Mouse (Mus musculus) small intestine, adult 2 months (tissue): ENCODE measurements at regions not wholly inside any gene's neighbourhood (a gene's known extent, or its start where the extent isn't known, plus 50 kb on each side); places are given as distances from the start of the nearest gene placed in this dataset.
A peak's percentile ranks its signal among the peaks of the same experiment; 100 is the strongest.

Experiments used
- H3K27ac ChIP-seq: fragments of 200-500 bp; 2 replicates; pipeline ENCODE4 v1.5.1; 2012; ENCODE audit warnings: low read depth, low read length, control low read depth, inconsistent platforms; ENCODE audit not compliant: insufficient read depth
- H3K27me3 ChIP-seq: fragments of 200-500 bp; 2 replicates; pipeline ENCODE4 v1.6.1; 2012; ENCODE audit warnings: mild to moderate bottlenecking, moderate library complexity, low read length, inconsistent platforms; ENCODE audit not compliant: control insufficient read depth, insufficient read depth
- H3K36me3 ChIP-seq: fragments of 200-500 bp; 2 replicates; pipeline ENCODE4 v1.6.1; 2012; ENCODE audit warnings: mild to moderate bottlenecking, low read length, control low read depth, inconsistent platforms; ENCODE audit not compliant: control insufficient read depth, insufficient read depth
- H3K4me1 ChIP-seq: fragments of 200-500 bp; 2 replicates; pipeline ENCODE4 v1.6.1; 2012; ENCODE audit warnings: low read length, inconsistent platforms, mixed read lengths; ENCODE audit not compliant: control insufficient read depth, insufficient read depth, insufficient read length
- H3K4me3 ChIP-seq: fragments of 200-500 bp; 2 replicates; pipeline ENCODE4 v1.5.1; 2012; ENCODE audit warnings: low read depth, mild to moderate bottlenecking, control low read depth, inconsistent platforms, low read length, moderate library complexity
- CTCF ChIP-seq: fragments of 200-500 bp; IDR thresholded peaks from 2 replicates; pipeline ENCODE4 v1.5.1; 2012; ENCODE audit warnings: low read depth, mild to moderate bottlenecking, control low read depth, inconsistent platforms, low read length, moderate library complexity, mixed read lengths; ENCODE audit not compliant: insufficient replicate concordance, insufficient read length; ENCODE audit errors: extremely low read depth
- POLR2A ChIP-seq: fragments of 200-500 bp; IDR thresholded peaks from 2 replicates; pipeline ENCODE4 v1.6.1; 2012; ENCODE audit warnings: low read depth, mild to moderate bottlenecking, control low read depth, inconsistent platforms, low read length, moderate library complexity
- WGBS: fragments of 180-500 bp; shearing (Covaris S2); methylation state at CpG from one replicate; pipeline ENCODE4 v1.1.7; 2018; 5-methylcytosine and 5-hydroxymethylcytosine counted together

DNA sequence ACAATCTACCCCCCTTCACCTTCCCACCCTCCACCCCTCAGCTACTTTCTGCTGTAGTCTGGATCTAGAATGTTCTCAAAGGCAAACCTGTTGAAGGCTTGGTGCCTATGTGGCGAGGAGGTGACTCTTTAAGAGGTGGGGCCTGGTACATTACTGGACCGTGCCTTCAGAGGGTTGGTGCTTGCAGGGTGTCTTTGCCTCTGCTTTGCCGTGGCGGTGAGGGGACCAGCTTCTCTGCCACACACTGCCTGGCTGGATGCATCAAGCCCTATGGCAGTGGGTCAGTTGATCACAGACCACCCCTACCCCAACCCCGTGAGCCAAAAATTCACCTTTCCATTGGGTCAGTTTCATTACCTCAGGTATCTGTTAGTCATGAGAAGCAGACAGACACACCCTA is 81.9 kb downstream of the Tmem30b start:
- no peak overlapping the region for H3K4me3 ChIP-seq
- TF ChIP-seq CTCF, result no peak
- TF ChIP-seq POLR2A, result no peak
- H3K27me3 ChIP-seq, result no peaks in the 10 kb centered on the region
- 77% methylated on average over 5 of the region's 5 CpGs for WGBS
- no peak overlapping the region for H3K27ac ChIP-seq
- H3K36me3 ChIP-seq, result no peaks in the 10 kb centered on the region
- no peaks in the 10 kb centered on the region for H3K4me1 ChIP-seq

DNA sequence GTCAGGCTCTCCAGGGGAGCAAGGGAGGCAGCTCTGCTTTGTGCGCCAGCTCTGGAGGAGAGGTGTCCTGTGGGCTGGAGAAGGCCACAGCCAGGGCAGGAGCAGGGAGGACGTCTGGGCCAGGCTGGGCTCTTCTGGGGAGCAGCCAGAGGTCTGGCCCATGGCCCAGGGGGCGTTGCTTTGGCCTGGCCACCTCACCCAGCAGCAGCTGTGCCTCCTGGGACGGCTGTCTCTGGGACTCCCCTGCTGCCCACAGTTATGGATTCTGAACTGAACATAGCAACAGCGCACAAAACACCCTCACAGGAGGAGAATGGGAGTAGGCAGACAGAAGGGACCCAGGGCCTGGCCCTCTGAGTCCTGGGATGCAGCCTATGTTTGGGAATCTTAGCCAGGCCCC is 84.1 kb downstream of the Tmem30b start:
- no peaks in the 10 kb centered on the region for H3K4me1 ChIP-seq
- no peak overlapping the region for H3K27ac ChIP-seq
- no peaks in the 10 kb centered on the region for H3K36me3 ChIP-seq
- WGBS, result 42% methylated on average over 5 of the region's 5 CpGs
- no peaks in the 10 kb centered on the region for H3K27me3 ChIP-seq
- H3K4me3 ChIP-seq, result no peak overlapping the region
- TF ChIP-seq CTCF, result no peak
- no peak for TF ChIP-seq POLR2A

DNA sequence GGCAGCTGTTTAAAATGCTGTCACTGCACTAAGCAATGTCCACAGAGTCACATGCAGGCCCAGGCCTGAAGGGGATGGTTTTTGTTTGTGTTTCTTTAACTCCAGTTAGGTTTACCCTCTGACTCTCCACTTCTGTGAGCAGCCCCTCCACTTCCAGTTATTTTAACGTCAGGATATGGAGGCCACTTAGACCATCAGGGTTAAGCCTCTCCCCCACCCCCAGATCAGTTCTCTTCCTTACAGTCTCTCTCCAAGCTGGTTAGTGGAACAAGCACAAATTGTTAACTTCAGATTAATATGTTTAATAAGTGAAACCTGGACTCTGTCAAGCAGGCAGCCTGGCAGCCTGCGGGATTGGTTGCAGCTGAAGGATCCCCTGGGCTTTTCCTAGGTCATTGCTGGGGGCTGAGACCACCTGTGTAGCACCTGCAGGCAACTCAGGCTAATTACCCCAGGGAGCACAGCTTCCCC is 85.9 kb downstream of the Tmem30b start:
- 46% methylated on average over 2 of the region's 2 CpGs for WGBS
- Histone ChIP-seq H3K4me3 (no peak overlapping the region), H3K27me3 (no peaks in the 10 kb centered on the region), H3K36me3 (no peaks in the 10 kb centered on the region), H3K27ac (no peak overlapping the region), H3K4me1 (no peaks in the 10 kb centered on the region)
- TF ChIP-seq POLR2A, result no peak
- TF ChIP-seq CTCF, result no peak

DNA sequence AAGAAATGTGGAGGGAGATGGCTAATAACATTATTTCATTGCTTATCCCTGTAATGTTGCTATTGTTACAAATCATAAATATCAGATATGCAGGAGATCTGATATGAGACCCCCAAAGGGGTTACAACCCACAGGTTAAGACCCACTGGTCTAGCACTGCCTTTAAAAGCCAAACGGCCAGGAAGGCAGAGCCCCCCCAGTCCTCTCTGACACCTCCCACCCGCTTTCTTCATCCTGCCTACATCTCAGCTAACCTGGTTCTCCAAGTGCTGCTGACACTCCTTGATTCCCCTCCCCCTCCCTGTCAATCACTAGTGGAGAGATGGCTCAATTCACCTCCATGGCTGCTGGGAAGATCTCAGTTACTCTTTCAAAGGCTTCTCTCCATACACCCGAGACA is 94.9 kb downstream of the Tmem30b start:
- TF ChIP-seq CTCF (no peak), POLR2A (no peak)
- H3K27ac ChIP-seq, result no peak overlapping the region
- 67% methylated on average over 3 of the region's 3 CpGs for WGBS
- H3K27me3 ChIP-seq, result no peaks in the 10 kb centered on the region; the same call in 1 of the 2 replicates
- no peak overlapping the region for H3K4me3 ChIP-seq
- H3K36me3 ChIP-seq, result no peaks in the 10 kb centered on the region
- H3K4me1 ChIP-seq, result no peaks in the 10 kb centered on the region

DNA sequence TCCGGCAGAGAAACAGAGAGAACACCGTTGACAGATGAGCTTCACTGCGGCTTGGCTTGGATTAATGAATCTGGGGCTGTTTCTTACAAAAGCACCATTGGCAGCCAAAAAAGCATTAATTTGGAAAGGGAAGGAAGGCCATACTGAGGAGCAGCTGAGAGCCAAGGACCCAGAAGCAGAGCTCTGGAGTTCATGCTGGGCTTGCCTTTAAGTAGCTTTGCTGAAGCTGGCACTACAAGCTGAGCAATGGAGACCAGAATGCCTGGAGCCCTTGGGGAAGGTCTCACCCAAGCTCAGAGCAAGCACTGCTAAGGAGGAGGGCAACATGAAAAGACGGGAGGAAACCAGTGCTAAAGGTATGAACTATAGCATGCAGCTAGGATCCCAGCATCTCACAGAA is 95.7 kb downstream of the Tmem30b start:
- no peak overlapping the region for H3K27ac ChIP-seq
- no peaks in the 10 kb centered on the region for H3K4me1 ChIP-seq
- no peak for TF ChIP-seq CTCF
- H3K4me3 ChIP-seq, result no peak overlapping the region
- WGBS, result 82% methylated on average over 4 of the region's 4 CpGs
- no peaks in the 10 kb centered on the region for H3K36me3 ChIP-seq
- no peaks in the 10 kb centered on the region; the same call in 1 of the 2 replicates for H3K27me3 ChIP-seq

DNA sequence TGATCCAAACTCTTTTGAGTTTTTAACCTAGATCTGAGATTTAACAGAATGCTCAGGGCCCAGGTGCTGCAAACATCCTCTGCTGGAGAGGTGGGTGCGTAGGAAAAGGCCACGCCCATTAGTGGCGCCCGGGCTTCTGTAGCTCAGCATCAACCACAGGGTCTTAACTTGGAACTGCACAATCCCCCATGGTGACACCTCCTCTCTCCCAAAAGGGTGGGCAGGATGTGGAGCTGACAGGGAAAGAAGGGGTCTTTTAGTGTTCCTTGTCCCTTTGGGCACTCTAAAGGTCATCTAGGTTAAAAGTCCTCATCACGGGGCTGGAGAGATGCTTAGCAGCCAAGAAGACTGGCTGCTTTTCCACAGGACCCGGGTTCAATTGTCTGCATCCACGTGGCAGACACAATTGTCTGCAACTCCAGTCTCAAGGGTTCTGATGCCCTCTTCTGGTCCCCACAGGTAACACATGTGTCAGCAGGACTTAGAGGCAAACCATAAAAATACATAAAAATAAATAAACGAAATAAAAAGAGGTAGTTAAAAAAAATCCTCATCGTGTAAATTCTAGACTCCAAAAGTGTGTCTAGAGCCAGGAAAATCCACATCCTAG is 96.2 kb downstream of the Tmem30b start:
- Histone ChIP-seq H3K27me3 (no peaks in the 10 kb centered on the region; the same call in 1 of the 2 replicates), H3K27ac (no peak overlapping the region), H3K4me1 (no peaks in the 10 kb centered on the region), H3K36me3 (no peaks in the 10 kb centered on the region), H3K4me3 (no peak overlapping the region)
- 54% methylated on average over 9 of the region's 9 CpGs for WGBS
- TF ChIP-seq CTCF (peak; percentile 42; the same call in 1 of the 2 replicates), POLR2A (no peak)

DNA sequence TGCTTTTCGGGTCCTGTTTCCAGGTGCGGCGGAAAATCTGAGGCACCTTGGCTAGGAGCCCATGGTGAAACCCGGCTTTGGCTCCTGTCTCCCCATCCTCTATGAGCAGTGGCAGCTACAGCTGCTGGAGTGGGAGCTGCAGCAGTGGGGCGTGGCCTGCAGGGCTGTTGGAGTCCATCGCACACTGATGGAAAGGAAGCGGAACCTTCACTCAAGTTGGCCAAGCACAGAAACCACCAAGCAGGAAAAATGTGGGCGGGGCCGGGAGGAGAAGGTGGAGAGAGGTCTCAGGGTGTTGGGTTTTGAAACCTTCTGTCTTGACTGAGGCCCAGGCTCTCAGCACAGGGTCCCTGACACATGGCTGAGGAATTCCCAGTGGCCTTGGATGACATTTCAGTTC is 97.1 kb downstream of the Tmem30b start:
- H3K27ac ChIP-seq, result no peak overlapping the region
- H3K36me3 ChIP-seq, result no peaks in the 10 kb centered on the region
- 35% methylated on average over 9 of the region's 9 CpGs for WGBS
- H3K4me3 ChIP-seq, result no peak overlapping the region
- H3K27me3 ChIP-seq, result no peaks in the 10 kb centered on the region; the same call in 1 of the 2 replicates
- H3K4me1 ChIP-seq, result no peaks in the 10 kb centered on the region
- no peak for TF ChIP-seq CTCF
- TF ChIP-seq POLR2A, result no peak
